Mouse (Mus musculus) liver, adult 2 months (tissue): ENCODE measurements around the gene 1700037H04Rik. TPM values are rescaled to one million over a fixed set of nuclear protein-coding genes. Genes with fewer than 3 reads are reported as not detected.

Source experiments
- DNase-seq: peaks from one replicate; pipeline ENCODE4 v3.0.0-alpha.2; 2011; ENCODE audit warnings: low read depth, low spot score; ENCODE audit errors: extremely low read depth
- H3K27ac ChIP-seq: fragments of 200-500 bp; replicated peaks from 2 replicates; pipeline ENCODE4 v1.5.1; 2012; ENCODE audit warnings: low read depth, mild to moderate bottlenecking, control low read depth, inconsistent platforms, low read length; ENCODE audit not compliant: insufficient read depth
- H3K27me3 ChIP-seq: fragments of 200-500 bp; 2 replicates; pipeline ENCODE4 v1.6.1; 2012; ENCODE audit warnings: mild to moderate bottlenecking, moderate library complexity, low read length, inconsistent platforms; ENCODE audit not compliant: control insufficient read depth, insufficient read depth
- H3K36me3 ChIP-seq: fragments of 200-500 bp; 2 replicates; pipeline ENCODE4 v1.6.1; 2012; ENCODE audit warnings: low read length, inconsistent platforms; ENCODE audit not compliant: control insufficient read depth, insufficient read depth
- H3K4me1 ChIP-seq: fragments of 200-500 bp; 2 replicates; pipeline ENCODE4 v1.6.1; 2011; ENCODE audit warnings: low read length; ENCODE audit not compliant: control insufficient read depth, insufficient read depth
- H3K4me3 ChIP-seq: fragments of 200-500 bp; 2 replicates; pipeline ENCODE4 v1.5.1; 2011; ENCODE audit warnings: low read depth, mild to moderate bottlenecking, control low read depth, low read length, moderate library complexity; ENCODE audit not compliant: insufficient read depth
- H3K79me2 ChIP-seq: fragments of 200-500 bp; 2 replicates; pipeline ENCODE4 v1.6.1; 2012; ENCODE audit warnings: inconsistent platforms, mild to moderate bottlenecking, low read length, moderate library complexity; ENCODE audit not compliant: control insufficient read depth, insufficient read depth
- H3K9ac ChIP-seq: fragments of 200-500 bp; 2 replicates; pipeline ENCODE4 v1.6.1; 2012; ENCODE audit warnings: low read depth, mild to moderate bottlenecking, control low read depth, inconsistent platforms, low read length
- CTCF ChIP-seq: fragments of 200-500 bp; IDR thresholded peaks from 2 replicates; pipeline ENCODE4 v1.5.1; 2011; ENCODE audit warnings: low read depth, low read length, control low read depth
- POLR2A ChIP-seq: fragments of 200-500 bp; IDR thresholded peaks from 2 replicates; pipeline ENCODE4 v1.6.1; 2011; ENCODE audit warnings: low read length, control low read depth; ENCODE audit not compliant: insufficient read depth; ENCODE audit errors: extremely low read depth
- WGBS: fragments of 180-500 bp; shearing (Covaris S2); methylation state at CpG from one replicate; pipeline ENCODE4 v1.1.7; 2018; 5-methylcytosine and 5-hydroxymethylcytosine counted together
- polyA plus RNA-seq: library from polyadenylated mRNA; depleted of rRNA; stranded (reverse); fragments of >200 nt; gene quantifications from 2 replicates; pipeline ENCODE4 v1.2.3, GENCODE M21; 2012
- total RNA-seq: library from RNA; depleted of rRNA; stranded (reverse); fragments of >200 nt; gene quantifications from 2 replicates; pipeline ENCODE4 v1.2.3, GENCODE M21; 2014

The 1700037H04Rik gene
- total and polyA plus RNA-seq, 2 experiments: 3.4 to 16.6 TPM

- H3K79me2 ChIP-seq: no peaks in the 10 kb centered on the region
- H3K36me3 ChIP-seq: no peaks in the 10 kb centered on the region
- peak overlapping the region; percentile 89 for H3K4me3 ChIP-seq
- H3K9ac ChIP-seq: peak overlapping the region; percentile 52
- peaks cover 5% of the 10 kb centered on the region for H3K4me1 ChIP-seq
- DNase-seq: no peak
- 12% methylated on average over 14 of the region's 14 CpGs for WGBS
- TF ChIP-seq CTCF (no peak), POLR2A (no peak)
- H3K27me3 ChIP-seq: no peaks in the 10 kb centered on the region
- no peak overlapping the region for H3K27ac ChIP-seq
These were observed 26.5 kb upstream of the 1700037H04Rik start for GRCm38 (mm10) chr2:131186343-131186742.

GRCm38 (mm10) chr2:131179990-131180587, 20.2 kb upstream of the 1700037H04Rik start, which contains the start of gene Cenpb:
Gene Cenpb, minus strand, starts transcription at chr2:131180067.
- H3K27ac ChIP-seq: peak within 1 kb of the TSS; percentile 30
- TF ChIP-seq POLR2A (0 out of 2 replicates have a peak, but pooled peaks have one; percentile 43), CTCF (peak; percentile 68)
- peak within 1 kb of the TSS; percentile 72 for H3K4me3 ChIP-seq
- DNase-seq: peak; percentile 65
- 11% methylated on average over 57 of the region's 57 CpGs for WGBS
- peaks cover 18% of the 10 kb centered on the region for H3K79me2 ChIP-seq
- no peaks in the 10 kb centered on the region for H3K27me3 ChIP-seq
- H3K36me3 ChIP-seq: no peaks in the 10 kb centered on the region
- peak within 1 kb of the TSS; percentile 80 for H3K9ac ChIP-seq
- peaks cover 22% of the 10 kb centered on the region for H3K4me1 ChIP-seq

DNA sequence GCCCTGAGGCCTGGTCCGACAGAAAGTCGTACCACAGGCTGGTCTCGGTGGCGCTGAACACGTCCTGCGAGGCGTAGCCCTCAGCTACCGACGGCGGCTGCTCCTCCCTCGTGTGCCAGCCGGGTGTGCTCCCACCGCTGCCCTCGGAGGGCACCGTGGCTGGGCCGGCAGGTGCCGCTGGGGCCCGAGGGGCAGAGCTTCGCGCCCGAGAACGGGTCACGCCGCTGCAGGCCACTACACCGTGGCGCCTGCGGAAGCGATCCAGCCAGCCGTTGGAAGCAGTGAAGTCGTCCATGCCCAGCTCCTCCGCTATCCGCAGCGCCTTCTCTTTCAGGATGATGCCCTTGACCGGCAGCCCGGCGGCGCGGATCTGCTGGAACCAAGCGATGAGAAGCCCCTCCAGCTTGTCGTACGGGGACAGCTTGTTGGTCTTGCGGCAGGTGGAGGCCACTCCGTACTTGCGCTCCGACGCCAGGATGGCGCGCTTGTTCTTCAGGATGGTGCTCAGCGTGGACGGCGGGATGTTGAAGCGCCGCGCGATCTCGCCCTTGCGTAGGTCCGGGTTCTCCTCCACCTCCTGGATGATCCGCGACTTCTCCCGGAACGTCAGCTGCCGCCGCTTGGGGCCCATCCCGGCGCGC, 19.5 kb upstream of the 1700037H04Rik start:
- Histone ChIP-seq H3K36me3 (no peaks in the 10 kb centered on the region), H3K79me2 (peaks cover 18% of the 10 kb centered on the region), H3K9ac (peak overlapping the region; percentile 80), H3K27ac (peak overlapping the region; percentile 30), H3K4me1 (peaks cover 24% of the 10 kb centered on the region), H3K4me3 (peak overlapping the region; percentile 72), H3K27me3 (no peaks in the 10 kb centered on the region)
- TF ChIP-seq CTCF (no peak), POLR2A (no peak)
- under 1% methylated on average over 65 of the region's 67 CpGs for WGBS
- DNase-seq: peak; percentile 36

DNA sequence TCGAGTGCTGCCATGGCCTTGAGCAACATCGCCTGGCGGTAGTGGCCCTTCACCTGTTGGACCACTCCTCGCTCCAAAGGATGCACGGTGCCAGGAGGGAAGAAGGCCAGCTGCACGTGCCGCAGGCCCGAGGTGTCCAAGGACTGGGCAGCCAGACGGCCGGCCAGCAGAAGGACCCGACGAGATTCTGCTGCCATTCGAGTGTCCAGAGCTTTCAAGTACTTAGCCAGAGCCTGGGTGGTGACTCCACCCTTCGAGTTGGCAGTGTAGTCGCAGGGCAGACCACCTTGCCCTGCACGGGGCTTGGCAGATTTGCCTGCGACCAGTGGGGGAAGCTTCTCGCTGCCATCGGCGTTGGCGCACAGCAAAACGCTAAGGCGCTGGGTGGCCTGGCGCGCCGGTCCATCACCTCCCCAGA, 19.0 kb upstream of the 1700037H04Rik start:
- peak; percentile 42 for DNase-seq
- peak overlapping the region; percentile 30; the same call in 1 of the 2 replicates for H3K27ac ChIP-seq
- peaks cover 18% of the 10 kb centered on the region for H3K79me2 ChIP-seq
- peak overlapping the region; percentile 72 for H3K4me3 ChIP-seq
- H3K36me3 ChIP-seq: no peaks in the 10 kb centered on the region
- H3K27me3 ChIP-seq: no peaks in the 10 kb centered on the region
- no peak for TF ChIP-seq POLR2A
- H3K9ac ChIP-seq: peak overlapping the region; percentile 80
- 16% methylated on average over 26 of the region's 26 CpGs for WGBS
- peaks cover 24% of the 10 kb centered on the region for H3K4me1 ChIP-seq

- no peak for TF ChIP-seq CTCF
- Histone ChIP-seq H3K27ac (no peak overlapping the region), H3K79me2 (peaks cover 18% of the 10 kb centered on the region), H3K4me3 (no peak overlapping the region), H3K27me3 (no peaks in the 10 kb centered on the region), H3K36me3 (no peaks in the 10 kb centered on the region), H3K9ac (no peak overlapping the region), H3K4me1 (peaks cover 24% of the 10 kb centered on the region)
- 71% methylated on average over 9 of the region's 9 CpGs for WGBS
- DNase-seq: no peak
These were observed 18.1 kb upstream of the 1700037H04Rik start for GRCm38 (mm10) chr2:131177932-131178331.

- H3K36me3 ChIP-seq: no peaks in the 10 kb centered on the region
- H3K9ac ChIP-seq: peak overlapping the region; percentile 62
- H3K27ac ChIP-seq: peak overlapping the region; percentile 80
- H3K4me3 ChIP-seq: no peak overlapping the region
- peaks cover 18% of the 10 kb centered on the region for H3K79me2 ChIP-seq
- peaks cover 24% of the 10 kb centered on the region for H3K4me1 ChIP-seq
- TF ChIP-seq CTCF (no peak), POLR2A (0 out of 2 replicates have a peak, but pooled peaks have one; percentile 22)
- WGBS: 24% methylated on average over 5 of the region's 5 CpGs
- DNase-seq: peak; percentile 83
- H3K27me3 ChIP-seq: no peaks in the 10 kb centered on the region
These were observed 16.6 kb upstream of the 1700037H04Rik start for GRCm38 (mm10) chr2:131176491-131176890.
